Mouse (Mus musculus) liver, adult 2 months (tissue): ENCODE measurements around the gene A630073D07Rik. TPM values are rescaled to one million over a fixed set of nuclear protein-coding genes. Genes with fewer than 3 reads are reported as not detected.
A peak's percentile ranks its signal among the peaks of the same experiment; 100 is the strongest.
"Not testable (repeated sequence)": the region's sequence is repeated elsewhere in the genome, so short reads cannot be mapped to it uniquely, and the experiment has no call there.

Experiments
- DNase-seq: peaks from one replicate; pipeline ENCODE4 v3.0.0-alpha.2; 2011; ENCODE audit warnings: low read depth, low spot score; ENCODE audit errors: extremely low read depth
- H3K27ac ChIP-seq: fragments of 200-500 bp; replicated peaks from 2 replicates; pipeline ENCODE4 v1.5.1; 2012; ENCODE audit warnings: low read depth, mild to moderate bottlenecking, control low read depth, inconsistent platforms, low read length; ENCODE audit not compliant: insufficient read depth
- H3K27me3 ChIP-seq: fragments of 200-500 bp; 2 replicates; pipeline ENCODE4 v1.6.1; 2012; ENCODE audit warnings: mild to moderate bottlenecking, moderate library complexity, low read length, inconsistent platforms; ENCODE audit not compliant: control insufficient read depth, insufficient read depth
- H3K36me3 ChIP-seq: fragments of 200-500 bp; 2 replicates; pipeline ENCODE4 v1.6.1; 2012; ENCODE audit warnings: low read length, inconsistent platforms; ENCODE audit not compliant: control insufficient read depth, insufficient read depth
- H3K4me1 ChIP-seq: fragments of 200-500 bp; 2 replicates; pipeline ENCODE4 v1.6.1; 2011; ENCODE audit warnings: low read length; ENCODE audit not compliant: control insufficient read depth, insufficient read depth
- H3K4me3 ChIP-seq: fragments of 200-500 bp; 2 replicates; pipeline ENCODE4 v1.5.1; 2011; ENCODE audit warnings: low read depth, mild to moderate bottlenecking, control low read depth, low read length, moderate library complexity; ENCODE audit not compliant: insufficient read depth
- H3K79me2 ChIP-seq: fragments of 200-500 bp; 2 replicates; pipeline ENCODE4 v1.6.1; 2012; ENCODE audit warnings: inconsistent platforms, mild to moderate bottlenecking, low read length, moderate library complexity; ENCODE audit not compliant: control insufficient read depth, insufficient read depth
- H3K9ac ChIP-seq: fragments of 200-500 bp; 2 replicates; pipeline ENCODE4 v1.6.1; 2012; ENCODE audit warnings: low read depth, mild to moderate bottlenecking, control low read depth, inconsistent platforms, low read length
- CTCF ChIP-seq: fragments of 200-500 bp; IDR thresholded peaks from 2 replicates; pipeline ENCODE4 v1.5.1; 2011; ENCODE audit warnings: low read depth, low read length, control low read depth
- POLR2A ChIP-seq: fragments of 200-500 bp; IDR thresholded peaks from 2 replicates; pipeline ENCODE4 v1.6.1; 2011; ENCODE audit warnings: low read length, control low read depth; ENCODE audit not compliant: insufficient read depth; ENCODE audit errors: extremely low read depth
- WGBS: fragments of 180-500 bp; shearing (Covaris S2); methylation state at CpG from one replicate; pipeline ENCODE4 v1.1.7; 2018; 5-methylcytosine and 5-hydroxymethylcytosine counted together
- polyA plus RNA-seq: library from polyadenylated mRNA; depleted of rRNA; stranded (reverse); fragments of >200 nt; gene quantifications from 2 replicates; pipeline ENCODE4 v1.2.3, GENCODE M21; 2012; rRNA removed
- total RNA-seq: library from RNA; depleted of rRNA; stranded (reverse); fragments of >200 nt; gene quantifications from 2 replicates; pipeline ENCODE4 v1.2.3, GENCODE M21; 2014; rRNA removed

The A630073D07Rik gene
- total RNA-seq: not detected in 2 replicates
- polyA plus RNA-seq: not detected in 2 replicates

DNA sequence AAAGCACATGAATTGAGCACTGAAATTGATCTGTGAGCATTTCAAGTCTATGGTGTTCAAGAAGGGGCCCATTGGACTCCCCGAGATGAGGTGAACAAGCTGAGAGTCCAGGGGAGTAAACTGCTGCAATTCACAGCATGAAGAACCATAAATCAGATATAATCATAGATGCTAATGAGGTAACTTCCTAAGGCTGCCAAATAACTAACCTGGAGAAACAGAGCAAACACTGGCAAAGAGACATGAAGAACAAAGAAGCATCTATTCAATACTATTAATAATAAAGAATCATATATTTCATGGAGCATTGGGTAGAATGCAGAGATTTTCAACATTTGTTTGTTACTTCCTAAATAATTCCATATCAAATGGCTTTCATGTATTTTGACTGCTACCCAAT lies at the start of gene A630073D07Rik:
TSS of gene A630073D07Rik (minus strand) at position 101 of the 400 bp plus-strand sequence.
- H3K27ac ChIP-seq: no peak within 1 kb of the TSS
- H3K27me3 ChIP-seq: no peaks in the 10 kb centered on the region
- TF ChIP-seq CTCF: no peak
- no peaks in the 10 kb centered on the region for H3K4me1 ChIP-seq
- no peaks in the 10 kb centered on the region for H3K36me3 ChIP-seq
- H3K9ac ChIP-seq: no peak within 1 kb of the TSS
- no peaks in the 10 kb centered on the region for H3K79me2 ChIP-seq
- DNase-seq: no peak
- 70% methylated on average over 1 of the region's 1 CpGs for WGBS
- no peak within 1 kb of the TSS for H3K4me3 ChIP-seq

DNA sequence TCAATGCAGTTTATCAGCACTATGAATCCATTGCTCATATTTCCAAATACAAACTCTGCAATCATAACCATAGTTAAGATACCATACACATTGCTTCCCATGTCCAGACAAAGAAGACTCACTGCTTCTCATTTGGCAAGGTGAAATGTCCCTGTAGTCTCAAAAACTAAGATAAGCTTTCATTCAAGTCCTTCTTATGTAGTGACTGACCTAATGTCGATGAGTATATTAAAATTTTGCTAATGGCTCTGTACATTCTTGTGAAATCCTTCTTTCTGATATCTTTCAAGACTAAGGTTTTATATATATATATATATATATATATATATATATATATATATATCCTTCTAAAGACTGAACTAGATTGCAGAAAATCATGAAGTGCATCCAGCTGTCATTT lies 49.6 kb upstream of the A630073D07Rik start, which contains the start of gene Tas2r121:
TSS of gene Tas2r121 (minus strand) at position 101 of the 400 bp plus-strand sequence.
- H3K4me1 ChIP-seq: no peaks in the 10 kb centered on the region
- no peaks in the 10 kb centered on the region for H3K79me2 ChIP-seq
- 67% methylated on average over 1 of the region's 1 CpGs for WGBS
- TF ChIP-seq CTCF (no peak), POLR2A (no peak)
- no peaks in the 10 kb centered on the region for H3K27me3 ChIP-seq
- no peak within 1 kb of the TSS for H3K4me3 ChIP-seq
- H3K27ac ChIP-seq: no peak within 1 kb of the TSS
- no peak for DNase-seq
- H3K36me3 ChIP-seq: no peaks in the 10 kb centered on the region
- no peak within 1 kb of the TSS for H3K9ac ChIP-seq

DNA sequence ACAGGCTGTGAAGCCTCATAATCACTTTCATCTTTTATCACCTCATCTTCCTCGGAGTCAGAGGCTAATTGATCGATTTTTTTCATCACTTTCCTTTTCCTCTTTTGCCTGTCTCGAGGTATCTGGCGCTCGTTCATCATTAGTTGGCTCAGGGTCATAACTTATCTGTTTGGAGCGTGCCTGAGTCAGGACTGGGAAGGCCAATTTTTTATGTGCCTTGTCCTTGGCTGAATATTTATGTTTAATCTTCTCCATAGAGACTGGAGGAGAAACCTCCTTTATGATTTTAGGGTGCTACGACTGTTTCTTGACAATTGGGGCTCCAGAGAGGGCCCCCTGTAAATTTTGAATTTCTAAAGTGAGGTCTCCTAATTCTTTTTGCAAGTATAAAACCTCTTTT lies 40.3 kb upstream of the A630073D07Rik start:
- H3K9ac ChIP-seq, H3K27ac ChIP-seq, H3K36me3 ChIP-seq, DNase-seq, H3K79me2 ChIP-seq, H3K27me3 ChIP-seq, H3K4me1 ChIP-seq, H3K4me3 ChIP-seq: not testable (repeated sequence)
- 80% methylated on average over 7 of the region's 7 CpGs for WGBS

DNA sequence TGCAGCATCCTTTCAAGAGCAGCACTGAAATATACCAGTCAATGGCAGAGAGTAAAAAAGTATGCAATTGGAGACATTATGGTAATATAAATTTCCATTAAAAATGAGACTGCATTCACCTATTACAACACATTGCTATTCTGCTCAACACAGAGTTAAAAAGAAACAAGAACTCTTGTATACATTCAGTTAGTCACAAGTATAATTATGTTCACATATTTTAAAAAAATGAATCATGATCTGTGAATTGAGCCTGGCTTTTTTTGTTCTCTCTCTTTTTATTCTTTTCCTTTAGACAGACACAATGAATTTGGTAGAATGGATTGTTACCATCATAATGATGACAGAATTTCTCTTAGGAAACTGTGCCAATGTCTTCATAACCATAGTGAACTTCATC lies 5.3 kb upstream of the A630073D07Rik start, which contains the start of gene Tas2r120:
TSS of gene Tas2r120 (plus strand) at position 301 of the 400 bp plus-strand sequence.
- H3K27ac ChIP-seq: no peak within 1 kb of the TSS
- no peaks in the 10 kb centered on the region for H3K4me1 ChIP-seq
- no peaks in the 10 kb centered on the region for H3K27me3 ChIP-seq
- DNase-seq: no peak
- no peak within 1 kb of the TSS for H3K4me3 ChIP-seq
- no peaks in the 10 kb centered on the region for H3K79me2 ChIP-seq
- TF ChIP-seq CTCF (no peak), POLR2A (no peak)
- no peaks in the 10 kb centered on the region for H3K36me3 ChIP-seq
- no peak within 1 kb of the TSS for H3K9ac ChIP-seq

DNA sequence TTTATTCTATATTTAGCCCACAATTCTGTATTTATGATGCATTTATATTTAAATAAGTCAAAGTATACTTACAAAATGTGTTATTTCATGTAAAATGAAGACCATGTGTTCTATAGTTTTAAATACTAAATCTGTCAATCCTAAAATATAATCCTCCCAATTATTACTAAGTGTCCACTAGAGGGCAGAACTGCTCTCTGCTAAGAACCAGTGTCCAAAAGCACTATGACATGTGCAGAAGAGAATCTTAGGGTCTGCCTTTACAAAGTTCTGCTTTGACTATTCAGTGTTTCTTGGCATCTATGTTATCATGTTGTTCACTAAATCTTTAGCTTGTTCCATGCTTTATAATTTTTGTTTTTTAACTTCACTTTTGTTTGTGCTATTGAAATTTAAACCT lies 1.9 kb downstream of the A630073D07Rik start:
- Histone ChIP-seq H3K79me2 (no peaks in the 10 kb centered on the region), H3K4me1 (no peaks in the 10 kb centered on the region), H3K27me3 (no peaks in the 10 kb centered on the region), H3K9ac (no peak overlapping the region), H3K36me3 (no peaks in the 10 kb centered on the region), H3K4me3 (no peak overlapping the region), H3K27ac (no peak overlapping the region)
- peak; percentile 37 for DNase-seq
- no peak for TF ChIP-seq POLR2A
- no peak for TF ChIP-seq CTCF

DNA sequence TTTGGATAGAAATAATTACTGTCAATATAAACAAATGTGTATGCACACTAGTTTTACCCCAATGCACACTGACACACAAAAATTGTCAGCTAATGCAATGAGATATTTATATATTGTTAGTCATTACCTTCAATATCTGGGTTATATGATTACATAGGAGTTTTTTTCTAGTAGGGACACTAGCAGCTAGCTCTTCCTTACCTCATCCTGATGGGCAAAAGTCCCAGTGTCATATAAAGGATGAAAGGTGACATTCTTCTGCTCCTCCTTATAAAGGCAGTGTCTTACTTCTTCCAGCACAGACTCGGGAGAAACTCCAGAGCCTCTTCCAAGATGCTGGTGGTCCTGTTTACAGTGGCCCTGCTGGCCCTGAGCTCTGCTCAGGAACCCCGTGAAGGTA lies 55.7 kb downstream of the A630073D07Rik start, which contains the start of gene Prp2:
TSS of gene Prp2 (plus strand) at position 301 of the 400 bp plus-strand sequence.
- WGBS: 60% methylated on average over 2 of the region's 2 CpGs
- H3K4me3 ChIP-seq: not testable (repeated sequence)

More for the DNA sequence above, 55.7 kb downstream of the A630073D07Rik start, which contains the start of gene Prp2:
- not testable (repeated sequence) for H3K79me2 ChIP-seq, H3K4me1 ChIP-seq, H3K27me3 ChIP-seq, H3K27ac ChIP-seq, H3K36me3 ChIP-seq, H3K9ac ChIP-seq, DNase-seq

Other genes with a start within 250 kb of the A630073D07Rik start
- not detected in 2 replicates for gene Prh1, start 81.7 kb downstream of the A630073D07Rik start, total RNA-seq
- gene Prh1, start 81.7 kb downstream of the A630073D07Rik start, polyA plus RNA-seq: not detected in 2 replicates
- gene Prp2, start 55.6 kb downstream of the A630073D07Rik start, total RNA-seq: not detected in 2 replicates
- not detected in 2 replicates for gene Prp2, start 55.6 kb downstream of the A630073D07Rik start, polyA plus RNA-seq
- gene Tas2r120, start 5.4 kb upstream of the A630073D07Rik start, total RNA-seq: not detected in 2 replicates
- not detected in 2 replicates for gene Tas2r120, start 5.4 kb upstream of the A630073D07Rik start, polyA plus RNA-seq
- gene Tas2r121, start 49.5 kb upstream of the A630073D07Rik start, total RNA-seq: not detected in 2 replicates
- not detected in 2 replicates for gene Tas2r121, start 49.5 kb upstream of the A630073D07Rik start, polyA plus RNA-seq
- not detected in 2 replicates for gene Tas2r122, start 60.4 kb upstream of the A630073D07Rik start, total RNA-seq
- gene Tas2r122, start 60.4 kb upstream of the A630073D07Rik start, polyA plus RNA-seq: not detected in 2 replicates
- gene Tas2r115, start 86.5 kb upstream of the A630073D07Rik start, total RNA-seq: not detected in 2 replicates
- not detected in 2 replicates for gene Tas2r115, start 86.5 kb upstream of the A630073D07Rik start, polyA plus RNA-seq
- not detected in 2 replicates for gene Tas2r124, start 103.2 kb upstream of the A630073D07Rik start, total RNA-seq
- not detected in 2 replicates for gene Tas2r124, start 103.2 kb upstream of the A630073D07Rik start, polyA plus RNA-seq
- not detected in 2 replicates for gene Tas2r102, start 110.6 kb upstream of the A630073D07Rik start, total RNA-seq
- not detected in 2 replicates for gene Tas2r102, start 110.6 kb upstream of the A630073D07Rik start, polyA plus RNA-seq
- gene Tas2r136, start 126.6 kb upstream of the A630073D07Rik start, total RNA-seq: not detected in 2 replicates
- not detected in 2 replicates for gene Tas2r136, start 126.6 kb upstream of the A630073D07Rik start, polyA plus RNA-seq
- gene Tas2r117, start 151.3 kb upstream of the A630073D07Rik start, total RNA-seq: not detected in 2 replicates
- not detected in 2 replicates for gene Tas2r117, start 151.3 kb upstream of the A630073D07Rik start, polyA plus RNA-seq
- gene Tas2r123, start 195.6 kb upstream of the A630073D07Rik start, total RNA-seq: not detected in 2 replicates
- not detected in 2 replicates for gene Tas2r123, start 195.6 kb upstream of the A630073D07Rik start, polyA plus RNA-seq
- gene Tas2r116, start 203.9 kb upstream of the A630073D07Rik start, total RNA-seq: not detected in 2 replicates
- not detected in 2 replicates for gene Tas2r116, start 203.9 kb upstream of the A630073D07Rik start, polyA plus RNA-seq
- gene Tas2r110, start 216.5 kb upstream of the A630073D07Rik start, total RNA-seq: not detected in 2 replicates
- not detected in 2 replicates for gene Tas2r110, start 216.5 kb upstream of the A630073D07Rik start, polyA plus RNA-seq
- gene Tas2r113, start 241.5 kb upstream of the A630073D07Rik start, total RNA-seq: not detected in 2 replicates
- not detected in 2 replicates for gene Tas2r113, start 241.5 kb upstream of the A630073D07Rik start, polyA plus RNA-seq